Mouse (Mus musculus) lung, postnatal 4 days (tissue): Measurements from ENCODE around the gene Ythdf1.

Experiments
- DNase-seq, 2 experiments: peaks; one replicate each; pipeline ENCODE4 v3.0.0; 2021

Ythdf1 gene

DNA sequence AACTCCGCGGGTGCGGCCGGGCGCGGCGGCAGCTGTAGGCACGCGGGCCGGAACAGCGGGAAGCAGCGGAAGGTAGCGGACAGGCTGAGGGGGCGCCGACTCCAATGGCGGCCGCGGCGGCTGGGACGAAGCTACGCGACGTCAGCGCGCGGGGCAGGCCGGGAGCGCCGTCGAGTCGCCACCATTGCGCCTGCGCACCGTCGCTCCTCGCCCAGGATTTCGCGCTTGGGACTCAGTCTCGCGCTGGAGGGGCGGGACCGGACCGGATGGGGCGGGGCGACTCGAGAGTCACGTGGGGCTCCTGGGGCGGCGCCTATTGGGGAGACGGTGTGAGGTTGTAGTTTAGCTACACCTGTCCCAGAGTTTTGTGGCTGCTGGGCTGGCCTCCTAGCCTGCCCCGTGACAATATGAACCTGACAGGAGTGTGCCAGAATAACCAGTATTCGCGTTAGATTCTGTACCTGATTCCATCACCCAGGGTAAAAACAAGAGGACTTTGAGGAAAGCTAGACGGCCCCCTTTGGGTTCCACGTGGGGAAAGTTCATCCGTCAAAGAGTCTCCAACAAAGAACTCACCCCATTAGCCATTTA is at the start of gene Ythdf1:
Gene Ythdf1 (minus strand): TSS at position 140 of the 591 bp plus-strand sequence.
- peak; percentile 98 to 99 for DNase-seq

DNA sequence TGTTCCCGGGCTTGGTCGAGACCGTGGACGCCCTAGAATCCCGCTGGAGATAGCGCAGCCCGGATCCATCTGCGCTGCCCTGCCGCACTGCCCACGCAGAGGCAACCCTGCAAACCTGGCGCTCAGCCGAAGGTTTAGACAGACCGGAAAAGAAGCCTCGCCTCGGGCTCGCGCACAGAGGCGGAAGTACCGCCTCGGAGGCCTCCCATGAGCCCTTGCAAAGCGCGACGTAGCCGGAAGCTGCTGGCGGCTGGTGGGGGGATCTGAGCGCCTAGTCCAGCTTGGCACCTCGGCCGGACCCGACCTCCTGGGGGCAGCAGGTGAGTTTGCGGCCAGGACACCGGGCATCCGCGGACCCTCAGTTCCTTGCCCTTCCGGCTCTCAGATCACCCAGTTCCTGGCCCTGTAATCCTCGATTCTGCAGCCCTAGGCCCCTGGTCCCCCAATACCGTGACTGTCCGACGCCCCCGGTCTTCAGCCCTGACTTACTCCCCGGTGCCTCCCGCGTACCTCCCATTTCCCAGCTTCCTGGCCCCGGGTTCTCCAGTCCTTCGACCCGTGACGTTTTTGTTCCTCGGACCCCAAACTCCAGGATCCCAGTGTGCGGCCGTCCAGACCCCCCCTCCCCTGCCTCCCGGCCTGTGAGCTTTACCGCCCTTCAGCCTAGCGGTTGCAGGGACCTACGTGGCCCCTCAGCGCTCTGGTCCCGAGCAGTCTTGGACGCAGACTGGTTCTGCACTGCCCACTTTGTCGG is 46.4 kb upstream of the Ythdf1 start, which contains the start of gene Arfgap1:
Gene Arfgap1 (plus strand): TSS at position 216 of the 754 bp plus-strand sequence.
- DNase-seq: peak; percentile 92 to 94

DNA sequence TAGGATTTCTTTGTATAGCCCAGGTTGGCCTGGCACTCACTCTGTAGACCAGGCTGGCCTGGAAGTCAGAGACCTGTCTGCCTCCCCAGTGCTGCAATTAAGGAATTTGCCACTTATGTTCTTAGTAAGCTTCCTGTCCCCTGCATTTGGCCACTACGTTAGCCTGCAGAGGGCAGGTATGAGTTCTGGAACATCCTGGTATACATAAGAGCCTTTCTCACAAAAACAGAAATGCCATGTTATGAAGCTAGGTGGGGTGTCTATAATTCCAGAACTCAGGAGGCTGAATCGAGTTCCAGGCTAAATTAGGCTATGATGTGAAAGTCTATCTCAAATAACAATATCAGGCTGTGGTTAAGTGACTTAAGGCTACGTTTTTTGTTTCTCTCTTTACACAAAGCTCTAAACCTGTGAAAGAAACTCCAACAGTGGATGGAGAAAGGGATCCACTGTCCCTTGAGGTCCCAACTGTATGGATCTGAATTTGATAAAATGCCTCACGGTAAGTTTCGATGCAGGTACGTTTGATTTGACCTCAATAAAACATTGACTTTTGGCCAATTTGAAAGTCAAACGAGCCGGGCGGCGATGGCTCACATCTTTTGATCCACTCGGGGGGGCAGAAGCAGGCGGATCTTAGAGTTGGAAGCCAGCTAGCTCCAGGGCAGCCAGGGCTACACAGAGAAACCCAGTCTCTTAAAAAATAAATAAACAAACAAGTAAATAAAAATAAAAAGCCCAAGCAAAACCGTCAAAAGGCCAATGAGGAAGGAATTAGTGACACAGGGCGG is 45.5 kb upstream of the Ythdf1 start:
- peak in 1 of 2 experiments; percentile 31 for DNase-seq

DNA sequence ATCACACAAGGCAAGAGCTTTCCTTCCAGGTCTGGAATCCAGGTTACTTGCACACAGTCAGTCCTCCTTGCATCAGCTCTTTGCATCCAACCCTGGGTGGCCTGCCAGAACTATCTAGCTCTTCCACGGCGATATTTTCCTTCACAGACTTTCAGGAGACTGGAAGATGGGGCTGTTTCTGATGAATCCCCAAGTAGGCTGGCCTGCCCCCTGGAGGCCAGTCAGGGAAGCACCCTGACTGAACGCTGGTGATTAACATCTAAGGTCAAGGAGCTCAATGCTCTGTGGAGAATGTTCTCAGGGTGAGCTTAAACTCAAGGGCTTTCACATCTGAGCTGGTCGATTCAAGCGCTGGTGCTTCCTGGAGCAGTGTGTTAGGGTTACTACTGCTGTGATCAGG is 43.2 kb upstream of the Ythdf1 start:
- DNase-seq: peak; percentile 73 to 82

DNA sequence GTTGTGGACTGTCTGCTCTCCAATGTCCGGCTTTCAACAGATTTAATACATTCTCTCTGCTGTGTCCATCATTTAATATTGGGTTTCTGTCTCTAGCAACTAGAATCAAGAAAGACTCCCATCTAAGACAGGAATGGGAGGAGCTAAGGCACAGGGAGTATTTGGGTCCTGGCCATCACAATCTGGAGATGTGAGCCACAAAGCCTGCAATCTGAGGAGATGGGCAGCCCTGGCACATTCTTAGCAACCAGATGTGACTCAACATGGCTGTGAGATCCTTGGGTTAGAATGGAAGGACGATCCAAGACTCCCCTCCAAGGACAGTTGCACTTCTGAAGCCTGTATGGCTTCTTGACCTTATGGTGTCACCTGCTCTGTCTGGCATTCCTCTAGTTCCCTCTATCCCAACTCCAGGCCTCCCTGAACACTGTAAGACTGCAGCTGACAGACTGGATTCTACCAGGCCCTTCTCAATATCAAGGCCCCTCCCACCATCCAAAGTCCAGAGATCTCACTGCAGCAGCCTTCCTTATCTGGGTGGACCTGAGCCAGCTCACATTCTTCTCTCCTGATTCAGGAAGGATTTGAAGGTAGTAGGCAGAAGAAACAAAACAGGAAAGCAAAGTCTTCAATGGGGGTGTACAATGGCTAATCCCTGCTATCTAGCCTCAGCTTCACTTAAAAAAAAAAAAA is 42.0 kb upstream of the Ythdf1 start:
- no peak for DNase-seq

DNA sequence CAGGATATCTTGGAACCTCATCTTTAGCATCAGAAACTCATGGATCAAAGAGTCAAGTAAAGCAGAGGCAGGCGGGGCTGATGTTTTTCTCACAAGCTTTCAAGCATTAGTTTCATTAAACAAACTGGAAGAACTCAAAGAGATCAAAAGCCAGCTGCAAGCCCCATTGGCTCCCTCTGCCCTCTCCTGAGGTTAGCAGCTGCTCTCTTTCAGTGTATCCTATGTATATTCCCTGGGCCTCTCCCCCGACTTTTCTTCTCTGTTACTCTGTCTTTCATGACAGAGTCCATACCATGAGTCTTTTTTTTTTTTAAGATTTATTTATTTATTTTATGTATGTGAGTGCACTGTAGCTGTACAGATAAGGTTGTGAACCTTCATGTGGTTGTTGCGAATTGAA is 39.4 kb upstream of the Ythdf1 start:
- no peak for DNase-seq

DNA sequence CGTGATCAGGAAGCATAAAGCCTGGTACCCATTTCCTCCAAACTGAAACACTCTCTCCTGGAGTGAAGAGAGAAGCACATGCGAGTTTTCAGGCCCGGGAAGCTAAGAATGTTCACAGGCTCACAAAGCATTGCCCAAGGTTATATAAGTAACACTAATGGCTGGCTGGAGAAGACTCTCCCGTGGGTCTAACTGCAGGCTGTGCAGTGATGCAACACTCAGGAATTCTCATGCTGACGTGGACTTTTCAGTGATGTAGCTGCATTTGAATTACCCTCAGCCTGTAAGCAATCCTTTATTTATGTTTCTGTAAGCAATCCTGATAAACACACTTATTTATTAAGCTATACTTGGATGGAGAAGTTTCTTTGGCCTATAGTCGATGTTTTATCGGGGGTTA is 38.9 kb upstream of the Ythdf1 start:
- no peak for DNase-seq

DNA sequence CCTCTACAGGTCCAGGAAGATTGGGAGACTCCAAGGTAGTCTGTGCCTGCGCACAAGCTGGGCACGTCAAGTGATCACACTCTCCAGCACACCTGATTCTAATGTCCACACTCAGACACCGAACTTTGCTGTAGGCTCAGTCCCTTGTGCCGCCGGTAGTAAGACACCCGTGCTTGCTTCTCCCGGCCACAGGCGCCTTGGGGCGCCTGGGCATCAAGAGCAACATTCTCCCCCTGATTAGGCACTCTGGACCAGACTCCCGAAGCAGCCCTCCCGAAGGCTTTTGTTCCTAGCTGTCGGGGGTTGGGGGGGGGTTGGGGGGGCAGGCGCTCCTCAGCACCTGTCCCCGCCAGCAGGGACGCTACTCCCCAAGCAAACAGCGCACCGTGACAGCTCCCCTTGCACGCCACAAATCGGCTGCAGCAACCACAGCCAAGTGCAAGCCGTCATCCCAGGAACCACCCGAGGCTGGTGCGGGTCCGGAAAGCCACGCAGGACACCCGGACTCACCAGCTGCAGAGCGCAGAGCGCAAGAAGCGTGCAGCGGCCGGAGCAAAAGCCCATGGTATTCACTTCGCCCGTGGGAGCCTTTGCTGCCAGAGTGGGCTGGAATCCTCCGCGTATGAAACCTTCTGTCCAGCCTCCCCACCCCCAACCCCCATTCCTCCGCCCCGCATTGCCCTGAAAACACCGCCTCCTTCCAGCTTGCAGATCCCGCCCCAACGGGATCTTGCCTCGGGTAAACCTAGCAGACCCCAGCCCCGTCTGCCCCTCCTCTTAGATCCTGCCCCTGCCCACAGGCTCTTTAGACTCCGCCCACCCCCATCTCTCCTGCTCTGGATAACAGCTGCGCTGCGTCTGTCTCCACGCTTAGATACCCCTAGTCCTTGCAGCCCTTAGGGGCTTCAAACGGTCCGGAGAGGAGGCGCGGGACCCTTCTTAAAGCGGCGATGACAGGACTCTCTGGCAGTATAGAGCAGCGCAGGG is 33.6 kb upstream of the Ythdf1 start, which contains the start of gene Nkain4:
Gene Nkain4 (minus strand): TSS at position 639 of the 987 bp plus-strand sequence.
- peak; percentile 63 to 88 for DNase-seq

DNA sequence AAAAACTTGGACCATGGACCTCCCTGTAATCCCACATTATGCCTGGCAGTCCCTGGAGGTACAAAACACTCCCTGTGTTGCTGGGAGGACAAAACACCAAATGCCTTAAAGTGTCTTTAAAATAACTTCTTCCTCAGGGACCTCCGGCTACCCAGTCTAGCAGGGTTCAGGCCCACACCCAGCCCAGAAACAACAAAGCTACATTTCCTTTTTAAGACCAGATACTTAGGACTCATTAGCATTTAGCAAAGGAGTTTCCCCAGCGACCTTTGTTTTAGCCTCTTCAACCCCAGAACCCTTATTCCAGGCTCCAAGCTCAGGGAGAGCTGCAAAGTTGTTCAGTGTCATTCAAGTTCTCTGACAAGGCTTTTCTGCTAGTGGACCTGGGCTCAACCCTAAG is 32.9 kb upstream of the Ythdf1 start:
- DNase-seq: no peak

DNA sequence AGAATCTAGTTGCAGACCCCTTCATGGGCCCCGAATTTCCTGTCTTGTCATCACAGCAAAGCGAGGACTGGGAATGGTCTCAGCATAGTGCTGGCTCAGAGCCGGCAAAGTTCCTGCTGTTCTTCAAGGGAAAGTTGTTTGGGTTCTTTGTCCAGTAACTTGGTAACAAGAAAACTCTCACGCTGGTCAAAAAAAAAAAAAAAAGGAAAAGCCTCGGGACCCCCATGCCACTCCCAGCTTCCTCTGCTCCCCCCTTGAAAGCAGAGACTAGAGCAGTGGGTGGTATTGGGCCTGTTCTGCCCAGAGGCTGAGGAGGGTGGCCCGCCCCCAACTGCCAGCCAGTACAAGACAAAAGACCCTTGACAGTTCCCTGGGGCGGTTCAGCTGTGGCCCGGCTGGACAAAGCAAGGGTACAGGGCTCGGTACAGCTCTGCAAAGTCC is 32.0 kb upstream of the Ythdf1 start:
- DNase-seq: peak in 1 of 2 experiments; percentile 56

DNA sequence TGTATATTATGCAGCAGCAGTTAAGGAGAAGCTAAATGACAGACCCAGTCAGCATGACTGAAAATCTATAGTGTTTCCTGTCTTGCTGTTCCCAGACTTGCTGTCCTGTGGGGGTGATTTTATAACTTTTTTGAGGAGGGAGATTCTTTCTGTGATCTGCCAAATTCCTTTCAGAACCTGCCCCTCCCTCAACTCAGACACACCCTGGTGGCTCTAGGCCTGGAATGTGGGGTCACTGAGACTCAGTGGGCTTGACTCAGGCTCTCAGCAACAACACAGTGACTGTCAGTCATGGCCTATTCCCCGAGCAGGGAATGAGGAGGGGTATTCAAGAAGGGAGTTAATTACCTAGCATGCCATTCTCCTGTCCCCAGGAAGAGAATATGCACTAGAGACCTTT is 29.2 kb upstream of the Ythdf1 start:
- DNase-seq: no peak

DNA sequence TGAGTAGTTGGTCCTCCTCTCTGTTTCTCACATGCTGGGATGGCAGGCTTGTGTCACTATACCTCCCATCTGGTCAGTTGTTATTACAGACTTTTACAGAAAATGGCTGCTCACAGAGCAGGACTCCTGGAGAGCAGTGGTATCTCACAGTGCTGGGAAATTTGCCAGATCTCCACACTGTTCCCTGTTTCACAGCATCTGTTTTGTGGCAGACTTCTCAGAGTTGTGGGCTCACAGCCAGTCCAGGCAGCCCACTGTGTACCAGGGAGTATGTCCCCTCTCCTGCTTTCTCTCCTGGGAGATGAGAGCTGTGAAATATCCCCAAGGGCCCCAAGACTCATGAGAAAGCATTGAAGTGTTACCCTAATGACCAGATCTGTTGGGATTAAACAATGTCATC is 21.1 kb upstream of the Ythdf1 start:
- DNase-seq: no peak

DNA sequence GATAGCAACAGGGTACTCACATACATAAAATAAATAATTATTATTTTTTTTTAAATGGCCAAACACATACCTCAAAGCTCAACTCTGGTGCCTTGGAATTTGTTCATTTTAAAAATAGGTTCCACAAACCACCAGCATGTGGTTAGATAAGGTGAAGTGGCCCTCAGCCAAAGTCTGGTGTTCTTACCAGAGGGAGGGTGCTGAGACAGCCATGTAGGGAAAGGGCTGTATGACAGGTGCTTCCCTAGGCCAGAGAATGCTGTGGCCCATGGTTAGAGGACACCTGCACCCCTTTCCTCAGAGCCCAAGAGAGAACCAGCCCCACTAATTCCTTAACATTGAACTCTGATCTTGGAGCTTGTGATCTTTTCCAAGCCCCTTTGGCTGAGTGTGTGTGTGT is 19.4 kb upstream of the Ythdf1 start:
- DNase-seq: no peak

DNA sequence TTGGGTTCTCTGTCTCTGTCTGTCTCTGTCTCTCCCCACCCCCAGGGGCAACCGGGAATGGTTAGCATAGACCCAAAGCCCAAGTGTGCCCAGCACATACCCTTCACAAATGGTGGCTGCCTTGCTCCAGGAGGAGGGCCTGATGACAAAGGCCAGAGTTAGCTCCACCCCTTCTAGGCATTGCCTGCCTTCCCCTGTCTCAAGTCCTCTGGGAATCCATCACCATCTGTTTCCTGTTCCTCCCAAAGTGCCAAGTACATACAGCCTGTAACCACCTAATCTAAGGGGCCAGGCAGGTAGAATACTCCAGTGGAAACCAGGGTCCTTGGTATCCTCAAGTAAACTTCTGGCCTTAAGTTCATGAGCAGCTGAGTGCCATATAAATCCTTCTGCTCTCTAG is 11.7 kb upstream of the Ythdf1 start:
- DNase-seq: no peak

DNA sequence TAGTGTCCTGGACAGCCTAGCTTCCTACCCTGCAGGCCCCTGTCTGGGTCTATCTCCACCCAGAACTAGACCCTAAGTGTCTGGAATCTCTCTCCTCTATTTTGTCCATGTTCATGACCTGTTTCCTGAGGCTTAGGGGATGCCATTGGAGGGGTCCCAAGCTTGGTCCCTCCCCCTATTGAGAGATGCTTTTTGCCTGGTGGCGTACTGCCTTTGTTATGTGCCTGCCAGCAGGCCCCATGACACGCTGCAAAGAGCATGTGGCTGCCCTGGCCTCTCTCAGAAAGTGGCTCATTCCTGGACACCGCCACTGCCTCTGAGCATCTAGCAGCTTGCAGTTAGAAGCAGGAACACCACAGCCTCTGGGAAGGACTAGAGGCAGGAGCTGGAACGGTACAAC is 8.0 kb upstream of the Ythdf1 start, which contains the start of gene Birc7:
Gene Birc7 (plus strand): TSS at position 301 of the 400 bp plus-strand sequence.
- no peak for DNase-seq

DNA sequence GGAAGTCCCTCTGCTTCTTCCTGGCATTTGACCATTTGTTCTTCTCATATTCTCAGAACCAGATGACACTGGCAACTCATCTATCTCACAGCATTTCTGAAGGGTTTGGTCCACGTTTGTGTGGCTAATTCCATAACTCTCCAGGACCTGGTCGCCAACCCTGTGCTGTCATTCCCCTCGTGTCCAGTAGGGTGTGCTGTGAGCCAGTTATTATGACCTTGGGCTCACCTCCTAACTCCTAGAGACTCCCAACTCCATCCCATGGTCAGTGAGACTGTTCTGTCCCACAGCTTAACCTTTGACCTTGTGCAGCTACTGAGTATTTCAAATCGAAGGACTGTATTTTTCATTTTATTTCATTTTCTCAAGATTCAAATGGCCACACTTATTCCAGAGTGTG is 4.4 kb upstream of the Ythdf1 start:
- DNase-seq: peak; percentile 56 to 77

DNA sequence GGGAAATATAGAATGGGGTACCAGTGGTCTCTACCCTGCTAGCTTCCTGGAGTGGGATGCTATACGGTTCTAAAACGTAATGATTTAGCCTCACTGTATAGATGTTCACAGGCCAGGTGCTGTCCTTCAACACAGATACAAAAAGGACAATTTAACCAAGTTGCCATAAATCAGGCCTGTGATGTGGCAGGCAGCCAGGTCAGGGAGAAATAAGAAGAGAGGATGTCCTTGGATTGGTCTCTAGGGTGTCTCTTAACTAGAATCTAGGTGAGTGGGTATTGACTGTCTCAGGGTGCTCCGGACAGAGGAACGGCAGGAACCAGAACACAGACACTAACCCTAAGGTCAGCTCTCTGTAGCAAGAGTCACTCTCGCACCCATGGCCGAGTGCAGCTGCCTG is 2.0 kb upstream of the Ythdf1 start:
- DNase-seq: no peak

DNA sequence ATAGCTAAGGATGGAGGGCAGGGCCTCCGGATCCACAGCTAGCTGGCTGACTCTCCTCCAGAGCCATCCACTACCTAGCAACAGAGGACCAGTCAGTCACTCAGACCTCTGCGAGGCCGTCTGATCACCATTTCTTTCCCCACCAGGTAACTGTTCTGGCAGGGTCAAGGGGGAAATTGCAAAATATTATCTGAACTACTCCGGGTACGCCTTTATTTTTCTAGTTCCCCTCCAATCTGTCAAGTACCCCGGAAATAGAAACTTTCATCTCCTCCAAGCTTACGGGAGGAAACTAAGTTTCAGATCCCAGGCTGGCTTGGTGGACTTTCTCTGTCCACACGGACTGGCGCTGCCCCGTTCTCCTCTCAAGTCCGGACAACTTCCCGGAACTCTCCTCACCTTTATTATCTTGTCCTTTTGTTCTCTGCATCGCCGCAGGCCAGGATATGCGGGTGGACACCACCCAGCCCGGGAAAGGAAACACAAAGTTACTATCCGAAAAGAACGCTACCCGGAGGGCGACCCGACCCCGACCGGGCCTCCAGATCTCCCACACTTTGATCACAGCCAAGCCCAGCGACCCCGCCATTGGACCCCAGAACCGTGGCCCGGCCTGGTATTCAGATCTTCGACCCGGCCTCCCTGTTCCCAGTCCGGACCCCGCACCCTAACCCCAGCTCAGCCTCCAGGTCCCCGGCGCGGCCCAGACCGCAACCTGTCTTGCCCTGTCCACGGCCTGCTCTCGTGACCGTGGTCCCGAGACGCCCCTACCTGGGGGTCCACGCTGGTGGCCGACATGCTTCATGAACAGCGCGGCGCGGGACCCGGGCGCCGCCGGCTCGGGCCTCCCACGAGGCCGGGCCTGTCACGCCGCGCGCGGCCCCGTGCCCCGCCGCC is 588 bp downstream of the Ythdf1 start:
- peak in 1 of 2 experiments; percentile 14 for DNase-seq

DNA sequence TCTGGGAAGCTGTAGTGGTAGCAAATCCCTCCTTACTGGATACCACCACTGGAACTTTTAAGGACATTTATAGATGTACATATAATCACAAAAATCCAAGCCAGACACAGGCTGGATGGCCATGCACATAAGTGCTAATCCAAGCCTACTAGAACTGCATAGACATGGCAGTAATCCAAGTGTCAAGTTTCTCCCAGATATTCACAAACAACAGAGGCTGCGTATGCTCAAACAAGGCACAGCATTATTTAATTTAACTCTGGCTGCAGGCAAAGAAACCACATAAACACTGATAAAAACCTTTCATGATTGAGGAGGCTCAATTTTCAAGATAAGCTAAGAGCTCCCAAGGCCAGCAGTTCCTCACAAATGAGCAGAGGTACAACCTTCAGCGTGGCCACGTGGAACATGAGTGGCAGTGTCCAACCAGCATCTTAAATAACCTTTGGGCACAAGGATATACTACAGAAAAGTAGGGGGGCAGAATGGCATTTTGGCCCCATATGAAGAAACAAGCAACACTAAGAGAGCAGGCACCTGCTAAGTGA is 4.8 kb downstream of the Ythdf1 start:
- no peak for DNase-seq

DNA sequence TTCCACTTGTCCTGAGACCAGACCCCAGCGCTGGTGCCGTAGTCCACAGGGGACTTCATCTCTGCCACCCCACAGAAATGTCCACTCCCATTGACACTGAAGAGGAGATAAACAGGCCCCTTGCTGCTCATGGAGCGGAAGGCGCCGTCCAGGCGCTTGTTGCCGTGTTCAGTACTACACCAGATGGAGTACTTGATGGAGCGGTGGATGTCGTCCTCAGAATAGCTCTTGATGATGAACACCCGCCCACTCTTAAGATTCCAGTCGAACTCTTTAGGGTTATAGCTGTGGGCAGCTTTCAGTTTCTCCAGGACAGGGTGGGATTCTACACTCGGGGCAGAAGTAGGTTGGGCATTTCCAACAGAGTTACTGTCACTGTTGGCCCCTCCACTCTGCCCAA is 9.8 kb downstream of the Ythdf1 start:
- no peak for DNase-seq
